Mouse (Mus musculus): Measurements from ENCODE around the gene Nudt4. TPM values are rescaled to one million over a fixed set of nuclear protein-coding genes. Genes with fewer than 3 reads are reported as not detected.

Nudt4 gene
- total and polyA plus RNA-seq, 3 experiments: 21.1 to 35.7 TPM; not detected in 1

GRCm38 (mm10) chr10:95560394-95560983 lies 3.5 kb downstream of the Nudt4 start:
- H3K36me3 ChIP-seq (ENCODE audit: control insufficient read depth in 1 of 2, insufficient read depth in 2 of 2, low read length in 2 of 2): peaks cover 0 to 7% of the 10 kb centered on the region in 2 experiments; a peak in 2 of 4 replicates
- H3K27me3 ChIP-seq (ENCODE audit: control insufficient read depth in 1 of 2, insufficient read depth in 2 of 2, low read length in 2 of 2): no peaks in the 10 kb centered on the region
- H3K79me2 ChIP-seq (ENCODE audit: control insufficient read depth, insufficient read depth, low read length, poor library complexity): peaks cover 31% of the 10 kb centered on the region
- H3K9me3 ChIP-seq (replicated peaks; ENCODE audit: insufficient read depth, low read length): no peaks in the 10 kb centered on the region
- H3K4me3 ChIP-seq (ENCODE audit: control insufficient read depth in 1 of 2, insufficient read depth in 1 of 2, low read depth in 2 of 2, low read length in 2 of 2): no peak overlapping the region
- no peak overlapping the region for H3K9ac ChIP-seq (ENCODE audit: control insufficient read depth, low read depth, low read length, poor library complexity, severe bottlenecking)
- no peak for DNase-seq (ENCODE audit: low read depth, low spot score)
- H3K4me1 ChIP-seq (ENCODE audit: control insufficient read depth in 1 of 2, insufficient read depth in 2 of 2, low read length in 2 of 2): peaks cover 0 to 5% of the 10 kb centered on the region in 2 experiments; a peak in 1 of 4 replicates
- H3K27ac ChIP-seq (ENCODE audit: control insufficient read depth, low read depth, low read length): no peak overlapping the region
- no peak for TF ChIP-seq KAT2A (conservative IDR thresholded peaks at IDR 0.05; ENCODE audit: low read depth, low read length)
- no peak for TF ChIP-seq NELFE (IDR thresholded peaks at IDR 0.05; ENCODE audit: low read depth, low read length)
- TF ChIP-seq ETS1 (IDR thresholded peaks at IDR 0.05; ENCODE audit: low read depth, low read length): no peak
- TF ChIP-seq POLR2AphosphoS2 (IDR thresholded peaks at IDR 0.05; ENCODE audit: low read length): no peak
- TF ChIP-seq USF2 (IDR thresholded peaks at IDR 0.05; ENCODE audit: borderline replicate concordance in 1 of 2, insufficient read depth in 1 of 2, low read depth in 1 of 2, low read length in 2 of 2): no peak
- no peak for TF ChIP-seq TAL1 (IDR thresholded peaks at IDR 0.05; ENCODE audit: low read length)
- no peak for TF ChIP-seq MAZ (IDR thresholded peaks at IDR 0.05; ENCODE audit: low read depth, low read length)
- no peak for TF ChIP-seq ZNF384 (IDR thresholded peaks at IDR 0.05; ENCODE audit: low read depth, low read length)
- TF ChIP-seq USF1 (IDR thresholded peaks at IDR 0.05; ENCODE audit: low read depth, low read length): no peak

- peaks cover 0 to 5% of the 10 kb centered on the region in 2 experiments; a peak in 2 of 4 replicates for H3K36me3 ChIP-seq (ENCODE audit: control insufficient read depth in 1 of 2, insufficient read depth in 2 of 2, low read length in 2 of 2)
- H3K9ac ChIP-seq (ENCODE audit: control insufficient read depth, low read depth, low read length, poor library complexity, severe bottlenecking): no peak overlapping the region
- DNase-seq (ENCODE audit: low read depth, low spot score): no peak
- H3K4me3 ChIP-seq (ENCODE audit: control insufficient read depth in 1 of 2, insufficient read depth in 1 of 2, low read depth in 2 of 2, low read length in 2 of 2): no peak overlapping the region
- peaks cover 31% of the 10 kb centered on the region for H3K79me2 ChIP-seq (ENCODE audit: control insufficient read depth, insufficient read depth, low read length, poor library complexity)
- TF ChIP-seq RAD21 (IDR thresholded peaks at IDR 0.05; ENCODE audit: low read depth, low read length): no peak
- no peak overlapping the region for H3K27ac ChIP-seq (ENCODE audit: control insufficient read depth, low read depth, low read length)
- H3K27me3 ChIP-seq (ENCODE audit: control insufficient read depth in 1 of 2, insufficient read depth in 2 of 2, low read length in 2 of 2): no peaks in the 10 kb centered on the region
- peaks cover 0 to 5% of the 10 kb centered on the region in 2 experiments; a peak in 1 of 4 replicates for H3K4me1 ChIP-seq (ENCODE audit: control insufficient read depth in 1 of 2, insufficient read depth in 2 of 2, low read length in 2 of 2)
- no peaks in the 10 kb centered on the region for H3K9me3 ChIP-seq (replicated peaks; ENCODE audit: insufficient read depth, low read length)
These were observed 4.5 kb downstream of the Nudt4 start for GRCm38 (mm10) chr10:95559426-95559825.

- peaks cover 0 to 4% of the 10 kb centered on the region in 2 experiments; a peak in 2 of 4 replicates for H3K36me3 ChIP-seq (ENCODE audit: control insufficient read depth in 1 of 2, insufficient read depth in 2 of 2, low read length in 2 of 2)
- H3K4me3 ChIP-seq (ENCODE audit: control insufficient read depth in 1 of 2, insufficient read depth in 1 of 2, low read depth in 2 of 2, low read length in 2 of 2): no peak overlapping the region
These were observed 6.6 kb downstream of the Nudt4 start for GRCm38 (mm10) chr10:95557337-95557828.

More at GRCm38 (mm10) chr10:95557337-95557828, 6.6 kb downstream of the Nudt4 start:
- no peaks in the 10 kb centered on the region for H3K9me3 ChIP-seq (replicated peaks; ENCODE audit: insufficient read depth, low read length)
- H3K4me1 ChIP-seq (ENCODE audit: control insufficient read depth in 1 of 2, insufficient read depth in 2 of 2, low read length in 2 of 2): peaks cover 0 to 3% of the 10 kb centered on the region in 2 experiments; a peak in 1 of 4 replicates
- peaks cover 19% of the 10 kb centered on the region for H3K79me2 ChIP-seq (ENCODE audit: control insufficient read depth, insufficient read depth, low read length, poor library complexity)
- DNase-seq (ENCODE audit: low read depth, low spot score): peak; percentile 54
- TF ChIP-seq CTCF (IDR thresholded peaks at IDR 0.05 in 2 of 3, conservative IDR thresholded peaks at IDR 0.05 in 1 of 3; ENCODE audit: control insufficient read depth in 1 of 3, insufficient read depth in 1 of 3, low read depth in 2 of 3, low read length in 3 of 3, poor library complexity in 1 of 3, severe bottlenecking in 1 of 3): peak; percentile 63 to 76 (median 73)
- TF ChIP-seq JUND (IDR thresholded peaks at IDR 0.05; ENCODE audit: low read depth, low read length): no peak
- peak; percentile 50; the same call in 1 of the 2 replicates for TF ChIP-seq ZC3H11A (IDR thresholded peaks at IDR 0.05; ENCODE audit: low read depth, low read length)
- TF ChIP-seq ELF1 (IDR thresholded peaks at IDR 0.05; ENCODE audit: low read depth, low read length): no peak
- peak; percentile 68 for TF ChIP-seq RAD21 (IDR thresholded peaks at IDR 0.05; ENCODE audit: low read depth, low read length)
- TF ChIP-seq MYC (IDR thresholded peaks at IDR 0.05; ENCODE audit: low read depth, low read length): peak; percentile 67; the same call in 1 of the 2 replicates
- TF ChIP-seq CHD1 (IDR thresholded peaks at IDR 0.05; ENCODE audit: low read depth, low read length): no peak
- peak; percentile 81 for TF ChIP-seq SMC3 (IDR thresholded peaks at IDR 0.05; ENCODE audit: low read depth, low read length)
- H3K27me3 ChIP-seq (ENCODE audit: control insufficient read depth in 1 of 2, insufficient read depth in 2 of 2, low read length in 2 of 2): no peaks in the 10 kb centered on the region
- H3K9ac ChIP-seq (ENCODE audit: control insufficient read depth, low read depth, low read length, poor library complexity, severe bottlenecking): no peak overlapping the region
- H3K27ac ChIP-seq (ENCODE audit: control insufficient read depth, low read depth, low read length): no peak overlapping the region

Measured in MEL (cell line).